Mouse (Mus musculus) forebrain, embryonic 13.5 days (tissue): ENCODE data around the gene Kat8. TPM values are rescaled to one million over a fixed set of nuclear protein-coding genes. Genes with fewer than 3 reads are reported as not detected.

ENCODE experiments used
- ATAC-seq: fragments of 200-750 bp; cut with Nextera tagmentation; 2 replicates; pipeline ENCODE4 v1.8.0; 2017
- H3K27ac ChIP-seq: fragments of 300-500 bp; sonication (generic); 2 replicates; pipeline ENCODE4 v1.5.1; 2015; ENCODE audit warnings: inconsistent platforms, mild to moderate bottlenecking, moderate library complexity
- H3K27me3 ChIP-seq: fragments of 300-500 bp; sonication (generic); 2 replicates; pipeline ENCODE4 v1.6.1; 2015; ENCODE audit warnings: mild to moderate bottlenecking, inconsistent platforms
- H3K36me3 ChIP-seq: fragments of 300-500 bp; sonication (generic); 2 replicates; pipeline ENCODE4 v1.6.1; 2015; ENCODE audit warnings: mild to moderate bottlenecking, inconsistent platforms; ENCODE audit not compliant: poor library complexity, severe bottlenecking
- H3K4me1 ChIP-seq: fragments of 300-500 bp; sonication (generic); 2 replicates; pipeline ENCODE4 v1.6.1; 2015; ENCODE audit warnings: inconsistent platforms
- H3K4me2 ChIP-seq: fragments of 300-500 bp; sonication (generic); 2 replicates; pipeline ENCODE4 v1.6.1; 2015; ENCODE audit warnings: inconsistent platforms, mild to moderate bottlenecking, moderate library complexity
- H3K4me3 ChIP-seq: fragments of 300-500 bp; sonication (generic); 2 replicates; pipeline ENCODE4 v1.5.1; 2015; ENCODE audit warnings: mild to moderate bottlenecking, inconsistent platforms
- H3K9ac ChIP-seq: fragments of 300-500 bp; sonication (generic); 2 replicates; pipeline ENCODE4 v1.6.1; 2015; ENCODE audit warnings: mild to moderate bottlenecking, inconsistent platforms
- H3K9me3 ChIP-seq: fragments of 300-500 bp; sonication (generic); replicated peaks from 2 replicates; pipeline ENCODE4 v1.6.1; 2016; ENCODE audit warnings: inconsistent platforms
- WGBS: fragments of 180-500 bp; shearing (Covaris S2); methylation state at CpG from one replicate; pipeline ENCODE4 v1.1.7; 2015; 5-methylcytosine and 5-hydroxymethylcytosine counted together
- polyA plus RNA-seq: library from polyadenylated mRNA; unstranded; fragments of >200 nt; fragmentation: Nextera tagmentation; extraction: Ambion mirVana; gene quantifications from 2 replicates; pipeline ENCODE4 v1.2.1, GENCODE M21; 2015

Gene Kat8
- 49.8 and 51.1 TPM in 2 replicates for polyA plus RNA-seq

DNA sequence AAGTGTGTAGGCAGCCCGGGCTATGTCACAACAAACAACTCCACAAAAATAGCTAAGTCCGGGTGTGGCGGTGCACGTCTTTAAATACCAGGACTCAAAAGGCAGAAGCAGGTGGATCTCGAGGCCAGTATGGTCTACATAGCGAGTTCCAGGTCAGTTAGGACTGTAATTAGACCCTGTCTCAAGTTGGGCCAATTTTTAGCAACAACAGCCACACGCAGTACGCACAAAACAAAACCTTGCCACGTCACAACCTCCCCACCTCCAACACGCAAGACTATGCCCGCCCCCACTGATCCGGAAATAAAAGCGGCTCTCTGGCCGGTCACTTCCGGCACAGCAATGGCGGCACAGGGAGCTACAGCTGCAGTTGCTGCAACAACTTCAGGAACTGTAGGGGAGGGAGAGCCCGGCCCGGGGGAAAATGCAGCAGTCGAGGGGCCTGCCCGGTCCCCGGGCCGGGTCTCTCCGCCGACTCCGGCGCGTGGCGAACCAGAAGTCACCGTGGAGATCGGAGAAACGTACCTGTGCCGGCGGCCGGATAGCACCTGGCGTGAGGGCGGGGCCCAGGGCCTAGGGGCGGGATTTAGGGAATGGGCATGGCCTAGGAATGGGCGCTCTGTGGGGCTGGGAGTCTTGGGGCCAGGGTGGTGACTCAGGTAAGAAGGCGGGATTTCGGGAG, at the start of gene Kat8:
TSS of gene Kat8 (plus strand) at position 327 of the 682 bp plus-strand sequence.
- H3K36me3 ChIP-seq = peaks cover 52% of the 10 kb centered on the region
- peak; percentile 98 for ATAC-seq
- peak within 1 kb of the TSS; percentile 81 for H3K4me2 ChIP-seq
- H3K9ac ChIP-seq = peak within 1 kb of the TSS; percentile 77
- H3K9me3 ChIP-seq = no peaks in the 10 kb centered on the region
- H3K27me3 ChIP-seq = no peaks in the 10 kb centered on the region
- H3K27ac ChIP-seq = peak within 1 kb of the TSS; percentile 68
- WGBS = 1% methylated on average over 40 of the region's 40 CpGs
- peaks cover 14% of the 10 kb centered on the region for H3K4me1 ChIP-seq
- peak within 1 kb of the TSS; percentile 98 for H3K4me3 ChIP-seq

DNA sequence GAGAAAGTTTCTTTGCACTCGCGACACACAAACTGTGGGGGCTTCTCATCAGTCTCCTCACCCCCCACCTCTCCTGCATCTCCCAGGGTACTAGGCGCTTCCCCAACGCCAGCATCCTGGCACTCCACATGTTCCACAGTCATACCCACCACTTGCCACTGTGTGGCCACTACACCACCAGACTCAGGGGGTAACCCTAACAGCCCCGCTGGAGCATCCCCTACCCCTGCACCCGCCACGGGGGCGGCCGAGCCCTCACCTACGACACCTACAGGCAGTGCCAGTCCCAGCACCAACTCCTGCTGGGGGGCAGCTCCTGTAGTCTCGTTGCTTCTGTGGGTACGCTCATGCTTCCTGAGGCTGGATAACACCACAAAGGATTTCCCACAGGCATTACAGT, 45.9 kb upstream of the Kat8 start:
- Histone ChIP-seq H3K4me1 (no peaks in the 10 kb centered on the region), H3K4me3 (no peak overlapping the region), H3K9ac (no peak overlapping the region), H3K27me3 (no peaks in the 10 kb centered on the region), H3K27ac (no peak overlapping the region), H3K9me3 (no peaks in the 10 kb centered on the region), H3K36me3 (peaks cover 60% of the 10 kb centered on the region), H3K4me2 (no peak overlapping the region)
- 95% methylated on average over 12 of the region's 12 CpGs for WGBS
- ATAC-seq = 0 out of 2 replicates have a peak, but pooled peaks have one; percentile 30

DNA sequence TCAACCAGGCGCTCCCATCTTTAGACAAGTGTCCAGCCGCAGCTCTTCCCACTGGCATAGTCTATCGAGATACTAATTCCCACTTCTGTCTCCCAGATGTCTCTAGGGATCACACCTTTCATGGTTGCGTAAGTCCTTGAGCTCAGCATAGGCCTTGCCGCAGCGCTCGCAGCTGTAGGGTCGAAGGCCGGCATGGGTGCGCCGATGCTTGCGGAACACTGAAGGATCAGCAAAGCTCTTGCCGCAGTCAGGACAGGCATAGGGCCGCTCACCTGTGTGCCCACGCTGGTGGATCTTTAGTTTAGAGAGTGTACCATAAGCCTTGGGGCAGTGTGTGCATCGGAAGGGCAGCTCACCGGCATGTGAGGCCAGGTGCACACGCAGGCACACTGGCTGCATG, 44.7 kb upstream of the Kat8 start:
- H3K27me3 ChIP-seq = no peaks in the 10 kb centered on the region
- no peak overlapping the region for H3K9ac ChIP-seq
- no peak for ATAC-seq
- H3K4me3 ChIP-seq = no peak overlapping the region
- H3K36me3 ChIP-seq = peaks cover 64% of the 10 kb centered on the region
- H3K4me1 ChIP-seq = no peaks in the 10 kb centered on the region
- no peaks in the 10 kb centered on the region for H3K9me3 ChIP-seq
- no peak overlapping the region for H3K27ac ChIP-seq
- no peak overlapping the region for H3K4me2 ChIP-seq
- 94% methylated on average over 18 of the region's 18 CpGs for WGBS

DNA sequence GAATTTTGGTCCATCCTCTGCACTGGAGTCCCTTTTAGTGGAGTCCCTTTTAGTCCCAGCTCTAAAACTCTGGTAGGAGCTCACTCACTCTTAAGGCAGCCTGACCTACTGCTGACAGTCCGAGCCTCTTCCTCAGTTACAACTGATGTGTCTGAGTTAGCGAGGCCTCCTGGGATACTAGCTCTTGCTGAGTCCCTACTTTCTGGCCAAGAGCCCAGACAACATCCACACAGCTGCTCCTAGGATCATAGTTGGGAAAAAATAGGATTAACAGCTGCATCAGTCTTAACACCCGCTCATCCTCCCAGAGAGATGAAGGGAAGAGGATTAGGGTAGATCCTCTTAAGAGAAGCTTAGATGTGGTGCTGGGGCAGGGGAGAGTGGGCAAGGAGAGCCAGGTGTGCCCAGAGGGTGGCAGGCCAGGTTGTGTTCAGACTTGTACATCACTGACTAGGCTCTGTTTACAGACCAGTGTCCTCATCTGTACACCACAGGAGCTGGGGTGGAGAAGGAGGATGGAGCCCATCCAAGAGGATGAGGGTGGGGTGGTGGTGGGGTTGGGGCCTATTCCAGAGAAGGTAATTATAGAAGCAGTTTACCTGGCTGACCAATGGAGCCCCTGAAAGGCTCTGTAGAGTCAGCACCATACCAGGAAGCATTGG, 43.0 kb upstream of the Kat8 start:
- WGBS = 69% methylated on average over 3 of the region's 3 CpGs
- Histone ChIP-seq H3K27ac (0 out of 2 replicates have a peak overlapping the region, but pooled peaks have one; percentile 44), H3K9me3 (no peaks in the 10 kb centered on the region), H3K36me3 (peaks cover 66% of the 10 kb centered on the region), H3K4me2 (no peak overlapping the region), H3K4me3 (no peak overlapping the region), H3K9ac (no peak overlapping the region), H3K4me1 (peaks cover 15% of the 10 kb centered on the region), H3K27me3 (no peaks in the 10 kb centered on the region)
- ATAC-seq = no peak

DNA sequence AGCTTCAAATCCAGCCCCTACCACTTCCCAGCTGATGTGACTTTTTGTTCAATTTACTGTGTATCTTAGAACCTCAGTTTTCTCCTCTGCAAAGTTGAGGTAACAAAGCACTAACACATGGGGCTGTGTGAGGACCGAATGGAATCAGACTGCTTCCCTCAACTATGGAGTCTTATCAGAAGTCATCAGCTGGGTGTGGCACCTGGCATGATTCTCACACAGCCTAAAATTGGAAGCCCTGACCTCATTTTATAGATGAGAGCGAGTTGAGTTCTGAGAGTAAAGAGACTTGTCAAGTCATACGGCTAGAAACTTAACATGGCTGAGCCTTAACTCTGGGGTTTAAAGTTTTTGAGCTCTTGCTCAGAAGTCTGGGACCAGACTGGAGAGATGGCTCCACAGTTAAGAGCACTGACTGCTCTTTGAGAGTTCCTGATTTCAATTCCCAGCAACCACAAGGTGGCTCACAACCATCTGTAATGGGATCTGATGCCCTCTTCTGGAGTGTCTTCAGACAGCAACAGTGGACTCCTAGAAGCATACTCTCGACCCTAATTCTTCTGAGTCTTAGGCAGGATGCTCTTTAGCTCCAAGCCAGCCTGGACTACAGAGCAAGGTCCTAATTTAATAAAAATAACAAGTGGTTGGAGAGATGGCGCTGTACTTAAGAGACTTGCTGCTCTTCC, 42.0 kb upstream of the Kat8 start:
- H3K27me3 ChIP-seq = no peaks in the 10 kb centered on the region
- no peak for ATAC-seq
- H3K27ac ChIP-seq = no peak overlapping the region
- no peaks in the 10 kb centered on the region for H3K9me3 ChIP-seq
- H3K4me2 ChIP-seq = no peak overlapping the region
- H3K36me3 ChIP-seq = peaks cover 56% of the 10 kb centered on the region
- H3K9ac ChIP-seq = no peak overlapping the region
- WGBS = 82% methylated on average over 5 of the region's 5 CpGs
- H3K4me3 ChIP-seq = no peak overlapping the region
- peaks cover 19% of the 10 kb centered on the region for H3K4me1 ChIP-seq

DNA sequence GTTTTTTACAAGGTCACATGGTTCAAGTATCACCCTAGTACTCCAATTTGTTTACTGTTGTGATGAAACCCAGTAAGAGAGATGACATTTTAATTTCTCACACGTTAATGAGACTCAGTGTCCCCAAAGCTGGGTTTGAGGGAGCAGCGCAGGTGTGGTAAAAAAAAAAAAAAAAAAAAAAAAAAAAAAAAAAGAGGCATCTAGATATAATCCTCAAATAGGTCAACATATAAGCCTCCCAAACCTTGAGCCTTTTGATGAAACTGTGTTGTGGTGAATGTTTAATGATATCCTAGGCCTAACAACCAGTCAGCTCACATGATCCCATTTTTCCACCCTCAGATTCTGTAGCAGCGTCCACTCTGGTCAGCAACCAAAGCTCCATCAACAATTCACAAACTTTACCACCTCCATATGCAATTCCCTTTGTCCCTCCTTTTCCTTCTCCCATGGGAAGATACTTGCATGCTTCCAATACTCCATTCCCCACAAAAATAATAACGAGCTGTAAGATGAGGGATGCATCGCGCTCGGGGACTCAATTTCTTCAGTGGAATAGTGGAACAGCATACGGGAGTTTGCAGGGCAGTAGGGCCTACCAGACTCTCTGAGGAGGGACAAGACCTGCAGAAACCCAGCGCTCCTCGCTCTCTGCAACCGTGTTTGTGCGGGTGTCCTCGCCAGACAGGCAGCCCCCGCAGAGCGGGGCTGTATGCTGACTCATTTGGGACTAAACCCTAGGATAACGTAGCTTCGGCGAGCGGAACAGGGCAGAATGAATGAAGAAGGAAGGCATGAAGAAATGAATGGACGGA, 37.3 kb upstream of the Kat8 start:
- peak overlapping the region; percentile 90 for H3K4me2 ChIP-seq
- H3K4me1 ChIP-seq = peaks cover 29% of the 10 kb centered on the region
- peak overlapping the region; percentile 88 for H3K4me3 ChIP-seq
- 6% methylated on average over 20 of the region's 20 CpGs for WGBS
- H3K36me3 ChIP-seq = peaks cover 49% of the 10 kb centered on the region
- no peaks in the 10 kb centered on the region for H3K27me3 ChIP-seq
- H3K9me3 ChIP-seq = no peaks in the 10 kb centered on the region
- peak overlapping the region; percentile 100 for H3K27ac ChIP-seq
- peak overlapping the region; percentile 98 for H3K9ac ChIP-seq
- no peak; the same call in 1 of the 2 replicates for ATAC-seq

DNA sequence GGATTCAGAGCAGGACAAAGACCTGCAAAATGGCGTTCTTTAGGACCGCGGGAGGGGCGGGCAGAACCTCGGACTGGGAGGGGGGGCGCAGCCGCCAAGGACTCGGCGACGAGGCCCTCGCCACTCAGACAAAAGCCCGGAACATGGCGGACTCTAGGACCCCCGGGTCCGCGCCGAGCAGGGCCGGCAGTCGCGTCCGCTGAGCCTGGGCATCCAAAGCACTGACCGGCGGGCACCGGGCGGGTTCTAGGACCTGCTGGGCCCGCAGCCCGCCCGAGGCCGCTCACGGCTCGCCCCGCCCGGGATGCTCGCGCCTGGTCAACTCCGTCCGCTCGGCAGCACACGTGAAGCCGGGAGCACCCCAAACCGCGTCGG, 36.7 kb upstream of the Kat8 start:
- peak overlapping the region; percentile 98 for H3K9ac ChIP-seq
- H3K4me2 ChIP-seq = peak overlapping the region; percentile 90
- H3K9me3 ChIP-seq = no peaks in the 10 kb centered on the region
- under 1% methylated on average over 43 of the region's 43 CpGs for WGBS
- no peaks in the 10 kb centered on the region for H3K27me3 ChIP-seq
- peak; percentile 95 for ATAC-seq
- peak overlapping the region; percentile 100 for H3K27ac ChIP-seq
- peaks cover 49% of the 10 kb centered on the region for H3K36me3 ChIP-seq
- H3K4me3 ChIP-seq = peak overlapping the region; percentile 88
- H3K4me1 ChIP-seq = peaks cover 29% of the 10 kb centered on the region

DNA sequence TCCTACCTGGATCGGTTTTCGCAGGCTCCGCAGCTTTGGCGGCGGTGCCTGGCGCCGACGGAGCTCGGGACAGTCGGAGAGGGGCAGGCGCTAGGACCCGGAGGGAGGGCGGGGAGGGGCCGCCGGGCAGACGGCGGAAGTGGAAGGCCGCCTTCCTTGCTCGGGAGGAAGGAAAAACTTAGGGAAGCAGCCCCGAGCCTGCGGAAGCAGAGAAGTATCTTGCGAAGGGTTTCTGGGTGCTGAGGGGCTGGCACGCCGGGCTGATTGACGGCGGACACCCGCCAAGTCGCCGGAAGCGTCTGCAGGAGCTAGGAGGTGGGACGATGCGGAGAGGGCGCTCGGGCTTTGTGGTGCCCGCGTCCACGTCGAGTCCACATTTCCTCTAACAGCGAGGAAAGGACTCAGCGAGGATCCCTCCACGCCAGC, 36.3 kb upstream of the Kat8 start, which contains the start of gene Zfp646:
TSS of gene Zfp646 (plus strand) at position 181 of the 426 bp plus-strand sequence.
- WGBS = under 1% methylated on average over 41 of the region's 41 CpGs
- H3K36me3 ChIP-seq = peaks cover 49% of the 10 kb centered on the region
- H3K9me3 ChIP-seq = no peaks in the 10 kb centered on the region
- no peaks in the 10 kb centered on the region for H3K27me3 ChIP-seq
- peak within 1 kb of the TSS; percentile 100 for H3K27ac ChIP-seq
- peak within 1 kb of the TSS; percentile 98 for H3K9ac ChIP-seq
- ATAC-seq = peak; percentile 90
- H3K4me3 ChIP-seq = peak within 1 kb of the TSS; percentile 88
- peaks cover 29% of the 10 kb centered on the region for H3K4me1 ChIP-seq
- peak within 1 kb of the TSS; percentile 90 for H3K4me2 ChIP-seq

DNA sequence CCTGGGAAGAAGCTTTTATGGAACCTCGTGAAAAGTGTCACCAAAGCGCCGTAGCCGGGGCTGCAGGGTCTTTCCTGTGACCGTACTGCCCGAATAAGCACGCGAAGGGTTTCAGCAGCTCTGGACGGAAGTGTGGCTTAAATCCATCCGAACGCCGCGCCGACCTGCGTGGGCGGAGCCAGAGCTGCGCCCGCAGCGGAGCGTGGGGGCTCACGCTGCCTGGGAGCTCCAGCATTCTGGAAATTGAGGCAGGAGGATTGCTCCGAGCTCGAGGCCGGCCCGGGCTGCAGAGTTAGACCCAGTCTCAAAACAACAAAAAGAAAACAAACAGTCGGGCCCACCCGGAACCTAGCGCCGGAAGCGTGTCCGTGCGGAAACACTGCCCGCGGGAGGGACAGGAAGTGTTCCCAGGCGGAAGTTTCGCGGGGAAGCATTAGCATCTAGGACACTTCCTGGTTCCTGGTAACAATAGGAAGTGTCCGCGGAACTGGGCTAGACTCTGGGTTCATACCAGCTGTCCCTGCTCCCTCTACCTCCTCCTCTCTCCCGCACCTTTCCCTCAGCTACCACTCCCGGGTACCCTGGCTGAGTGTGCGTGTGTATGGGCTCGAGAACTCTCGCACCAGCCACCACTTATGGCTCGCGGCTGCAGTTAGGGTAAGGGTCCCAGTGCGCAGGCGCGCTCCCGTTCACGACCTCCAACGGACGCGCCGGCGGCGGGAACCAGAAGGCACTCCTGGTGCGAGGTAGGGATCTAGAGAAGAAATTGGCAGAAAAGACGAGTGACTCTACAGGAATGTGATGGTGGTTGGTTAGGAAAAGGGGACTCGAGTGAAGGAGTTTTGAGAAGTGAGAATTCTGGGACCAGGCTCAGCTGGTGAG, 35.6 kb upstream of the Kat8 start, which contains the start of gene Zfp668:
TSS of gene Zfp668 (minus strand) at position 362 of the 882 bp plus-strand sequence.
- peaks cover 29% of the 10 kb centered on the region for H3K4me1 ChIP-seq
- peak; percentile 72 for ATAC-seq
- H3K36me3 ChIP-seq = peaks cover 49% of the 10 kb centered on the region
- H3K4me3 ChIP-seq = peak within 1 kb of the TSS; percentile 88
- no peaks in the 10 kb centered on the region for H3K9me3 ChIP-seq
- peak within 1 kb of the TSS; percentile 98 for H3K9ac ChIP-seq
- peak within 1 kb of the TSS; percentile 90 for H3K4me2 ChIP-seq
- under 1% methylated on average over 60 of the region's 60 CpGs for whole genome bisulfite sequencing
- no peaks in the 10 kb centered on the region for H3K27me3 ChIP-seq
- peak within 1 kb of the TSS; percentile 100 for H3K27ac ChIP-seq

DNA sequence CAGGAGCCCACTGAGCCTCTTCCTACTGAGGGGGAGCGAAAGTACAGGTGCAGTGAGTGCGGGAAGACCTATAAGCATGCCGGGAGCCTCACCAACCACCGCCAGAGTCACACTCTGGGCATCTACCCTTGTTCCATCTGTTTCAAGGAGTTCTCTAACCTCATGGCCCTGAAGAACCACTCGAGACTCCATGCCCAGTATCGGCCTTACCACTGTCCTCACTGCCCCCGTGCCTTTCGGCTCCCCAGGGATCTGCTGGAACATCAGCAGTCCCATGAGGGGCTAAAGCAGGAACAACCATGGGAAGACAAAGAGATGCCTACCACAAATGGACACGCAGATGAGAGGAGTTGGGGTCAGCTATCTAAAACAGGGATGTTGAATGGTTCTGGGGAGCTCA, 33.0 kb upstream of the Kat8 start:
- no peak overlapping the region for H3K4me2 ChIP-seq
- H3K9me3 ChIP-seq = no peaks in the 10 kb centered on the region
- H3K4me1 ChIP-seq = peaks cover 31% of the 10 kb centered on the region
- no peak overlapping the region for H3K9ac ChIP-seq
- H3K36me3 ChIP-seq = peaks cover 65% of the 10 kb centered on the region
- WGBS = 96% methylated on average over 9 of the region's 9 CpGs
- no peak overlapping the region for H3K4me3 ChIP-seq
- no peak for ATAC-seq
- no peak overlapping the region for H3K27ac ChIP-seq
- no peaks in the 10 kb centered on the region for H3K27me3 ChIP-seq

DNA sequence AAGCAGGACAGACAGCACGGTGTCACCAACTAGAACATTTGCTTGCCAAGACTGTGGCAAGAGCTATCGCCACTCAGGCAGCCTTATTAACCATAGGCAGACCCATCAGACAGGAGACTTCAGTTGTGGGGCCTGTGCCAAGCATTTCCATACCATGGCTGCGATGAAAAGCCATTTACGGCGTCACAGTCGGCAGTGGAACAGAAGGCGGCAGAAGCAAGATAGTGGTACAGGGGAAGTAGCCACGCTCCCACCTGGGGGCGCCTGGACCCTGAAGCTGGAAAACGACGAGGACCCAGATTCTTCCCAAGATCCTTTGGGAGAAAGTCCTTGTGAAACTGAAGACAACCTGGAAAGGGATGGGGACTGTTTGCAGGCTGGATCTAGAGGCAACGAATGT, 31.9 kb upstream of the Kat8 start:
- no peak overlapping the region for H3K4me3 ChIP-seq
- peaks cover 37% of the 10 kb centered on the region for H3K4me1 ChIP-seq
- H3K9ac ChIP-seq = no peak overlapping the region
- peaks cover 76% of the 10 kb centered on the region for H3K36me3 ChIP-seq
- no peaks in the 10 kb centered on the region for H3K27me3 ChIP-seq
- H3K4me2 ChIP-seq = no peak overlapping the region
- H3K27ac ChIP-seq = no peak overlapping the region
- WGBS = 85% methylated on average over 12 of the region's 12 CpGs
- no peaks in the 10 kb centered on the region for H3K9me3 ChIP-seq
- ATAC-seq = no peak
